Mouse (Mus musculus): ENCODE data around the gene Hspg2.
A peak's percentile ranks its signal among the peaks of the same experiment; 100 is the strongest.

Hspg2 gene

GRCm38 (mm10) chr4:137481381-137482030 lies 12.9 kb downstream of the Hspg2 start:
- no peak for DNase-seq

DNA sequence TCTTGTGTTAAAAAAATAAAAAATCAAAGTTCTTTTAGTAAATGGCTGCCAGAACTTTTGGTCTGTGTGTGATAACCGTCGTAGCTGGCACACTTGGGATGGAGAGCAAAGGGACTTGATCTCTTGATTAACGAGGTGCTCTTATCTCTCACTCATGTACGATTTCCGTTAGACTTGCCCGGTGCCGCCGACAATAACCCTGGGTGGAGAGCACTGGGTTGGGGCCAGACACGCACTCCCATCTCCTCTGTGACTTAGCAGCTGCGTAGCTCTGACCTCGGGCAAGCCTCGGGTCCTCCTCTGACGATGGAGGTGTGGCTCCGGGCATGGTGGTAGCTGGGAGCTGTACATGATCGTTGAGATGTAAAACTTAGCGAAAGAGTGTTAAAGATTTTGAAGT lies 15.3 kb downstream of the Hspg2 start:
- peak; percentile 66 for DNase-seq

DNA sequence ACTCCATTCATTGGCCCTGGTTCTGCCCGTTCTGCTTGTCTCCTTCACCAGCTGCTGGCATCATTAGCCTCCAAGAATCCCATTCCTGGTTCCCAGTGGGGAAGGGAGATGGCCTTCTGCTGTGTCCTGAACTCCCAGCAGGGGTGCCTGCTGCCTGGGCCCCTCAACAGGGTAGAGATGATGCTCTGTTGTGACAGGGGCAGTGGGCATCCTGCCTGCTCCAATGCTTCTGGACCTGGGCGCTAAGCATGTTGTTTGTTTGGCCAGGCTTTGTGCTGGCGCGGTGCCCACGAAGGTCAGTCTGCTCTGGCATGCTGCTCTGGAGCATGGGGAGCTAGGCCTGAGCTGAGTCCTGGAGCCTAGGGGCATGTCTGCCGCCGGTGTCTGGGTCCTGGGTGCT lies 16.0 kb downstream of the Hspg2 start:
- peak; percentile 91 for DNase-seq

- peak; percentile 71 for DNase-seq
Measured at GRCm38 (mm10) chr4:137485258-137485960, 16.8 kb downstream of the Hspg2 start.

DNA sequence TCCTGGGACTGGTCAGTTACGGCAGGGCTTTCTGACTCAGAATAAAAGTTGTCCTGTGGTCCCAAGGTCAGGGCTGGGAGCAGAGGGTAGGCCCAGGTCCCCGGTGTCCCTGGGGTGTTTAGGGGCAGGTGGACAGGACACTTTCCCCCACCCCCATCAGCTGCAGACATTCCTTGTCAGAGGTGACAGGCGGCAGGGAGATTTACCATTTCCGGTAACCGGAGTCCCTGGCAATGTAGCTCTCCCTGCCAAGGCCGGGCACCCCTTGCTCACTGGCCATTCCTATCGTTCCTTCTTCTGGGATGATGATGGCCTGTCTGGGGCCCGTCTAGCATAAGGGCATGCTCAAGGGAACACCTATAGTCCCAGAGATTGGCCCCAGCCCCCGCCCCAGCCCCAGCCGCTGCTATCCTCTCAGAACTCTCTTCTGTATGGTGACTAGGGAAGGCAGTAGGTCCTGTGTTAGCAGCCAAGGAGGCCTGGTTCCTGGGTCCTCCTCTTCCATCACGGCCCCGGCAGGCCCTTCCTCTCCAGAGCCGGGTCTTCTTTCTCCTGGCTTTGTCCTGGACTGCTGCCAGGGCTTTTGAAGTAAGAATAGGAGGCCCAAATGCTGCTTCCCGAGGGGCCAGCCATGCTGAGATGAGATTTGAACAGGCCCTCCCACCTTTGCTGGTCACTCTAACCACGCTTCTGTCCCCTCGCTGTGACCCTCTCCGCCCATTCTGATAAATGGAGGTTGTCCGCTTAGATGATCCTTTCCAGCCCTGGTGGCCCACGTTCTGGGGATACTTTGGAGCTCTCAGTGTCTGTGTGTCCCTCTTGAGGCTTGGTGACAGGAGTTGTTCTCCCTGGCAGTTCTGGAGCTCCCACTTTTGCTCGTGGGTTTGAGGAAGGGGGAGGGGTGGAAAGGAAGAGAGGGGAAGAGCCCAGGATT lies 17.8 kb downstream of the Hspg2 start:
- peak; percentile 78 for DNase-seq

DNA sequence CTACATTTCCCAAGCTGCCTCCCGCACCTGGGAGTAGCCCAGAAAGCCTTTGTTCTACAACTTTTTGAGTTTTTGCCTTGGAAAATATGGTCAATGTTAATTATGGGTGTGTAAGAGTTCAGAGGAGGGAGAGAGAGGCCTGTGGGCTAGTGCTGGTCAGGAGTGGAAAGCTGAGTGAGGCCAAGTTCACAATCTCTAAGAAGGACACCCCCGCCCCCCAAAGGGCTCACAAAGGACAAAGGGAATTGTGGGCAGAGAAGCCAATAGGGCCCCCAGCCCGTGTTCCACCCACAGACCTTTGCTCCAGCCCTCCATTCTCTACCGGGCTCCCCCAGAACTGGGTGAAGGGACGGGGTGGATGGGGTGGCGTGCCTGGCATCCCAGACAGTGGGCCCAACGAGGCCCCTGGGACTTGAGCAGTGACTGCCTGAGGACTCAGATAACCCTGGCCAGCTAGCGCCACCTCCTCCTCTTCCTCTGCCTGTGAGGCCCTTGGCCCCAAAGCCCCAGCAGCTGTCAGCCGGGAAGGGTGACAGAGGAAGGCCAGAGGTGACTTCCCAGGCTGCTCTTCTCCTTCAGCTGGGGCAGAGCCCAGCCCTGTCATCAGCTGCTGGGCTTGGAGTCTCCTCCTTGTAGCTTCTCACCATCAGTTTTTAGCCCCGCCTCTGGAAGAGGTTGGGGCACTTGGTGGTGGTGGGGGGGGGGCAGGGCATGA lies 18.9 kb downstream of the Hspg2 start:
- peak; percentile 89 for DNase-seq

GRCm38 (mm10) chr4:137488038-137488437 lies 19.5 kb downstream of the Hspg2 start:
- no peak for DNase-seq

- peak; percentile 82 for DNase-seq
Measured at GRCm38 (mm10) chr4:137488571-137489303, 20.2 kb downstream of the Hspg2 start.

- peak; percentile 82 for DNase-seq
Measured at GRCm38 (mm10) chr4:137489996-137490395, 21.4 kb downstream of the Hspg2 start.

DNA sequence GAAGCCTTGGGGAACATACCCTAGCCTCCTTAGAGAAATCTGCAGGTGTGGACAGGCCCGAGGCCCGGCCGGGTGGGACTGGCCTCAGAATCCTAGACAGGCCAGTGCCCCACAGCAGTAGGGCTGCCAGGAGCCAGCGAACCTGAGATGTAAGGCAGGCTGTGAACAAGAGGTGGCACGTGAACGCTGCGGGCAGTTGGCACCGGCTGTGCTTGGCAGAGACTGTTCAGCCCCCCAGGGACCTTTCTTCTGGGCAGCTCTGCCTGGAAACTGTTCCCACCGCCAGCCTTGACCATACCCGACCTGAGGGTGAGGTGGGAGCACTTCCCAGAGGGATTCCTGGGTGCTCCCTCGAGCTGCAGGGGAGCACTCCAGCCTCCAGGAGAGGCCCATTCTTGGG lies 24.0 kb downstream of the Hspg2 start:
- peak; percentile 57 for DNase-seq

DNA sequence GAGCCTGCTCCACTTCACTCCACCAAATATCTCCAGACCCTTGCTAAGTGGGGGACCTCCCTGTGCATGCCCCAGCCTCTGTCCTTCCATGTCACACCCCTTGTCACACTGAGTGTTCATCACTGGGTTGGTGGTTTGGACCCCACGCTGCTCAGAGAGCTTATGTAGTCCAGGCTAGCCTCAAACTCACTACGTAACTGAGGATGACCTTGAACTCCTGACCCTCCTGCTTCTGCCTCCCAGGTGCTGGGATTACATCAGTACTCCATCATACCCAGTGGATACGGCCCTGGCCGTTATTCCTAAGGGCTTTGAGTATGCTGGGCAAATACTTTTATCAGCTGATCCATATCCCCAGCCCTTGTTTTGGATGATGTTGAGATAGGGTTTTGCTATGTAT lies 24.6 kb downstream of the Hspg2 start:
- peak; percentile 22 for DNase-seq

- peak; percentile 74 for DNase-seq
Measured at GRCm38 (mm10) chr4:137494751-137495500, 26.4 kb downstream of the Hspg2 start.

- DNase-seq: no peak
Measured at GRCm38 (mm10) chr4:137495501-137496100, 27.0 kb downstream of the Hspg2 start.

GRCm38 (mm10) chr4:137497367-137497766 lies 28.8 kb downstream of the Hspg2 start:
- DNase-seq: peak; percentile 80

- peak; percentile 80 for DNase-seq
Measured at GRCm38 (mm10) chr4:137497892-137498722, 29.5 kb downstream of the Hspg2 start.

DNA sequence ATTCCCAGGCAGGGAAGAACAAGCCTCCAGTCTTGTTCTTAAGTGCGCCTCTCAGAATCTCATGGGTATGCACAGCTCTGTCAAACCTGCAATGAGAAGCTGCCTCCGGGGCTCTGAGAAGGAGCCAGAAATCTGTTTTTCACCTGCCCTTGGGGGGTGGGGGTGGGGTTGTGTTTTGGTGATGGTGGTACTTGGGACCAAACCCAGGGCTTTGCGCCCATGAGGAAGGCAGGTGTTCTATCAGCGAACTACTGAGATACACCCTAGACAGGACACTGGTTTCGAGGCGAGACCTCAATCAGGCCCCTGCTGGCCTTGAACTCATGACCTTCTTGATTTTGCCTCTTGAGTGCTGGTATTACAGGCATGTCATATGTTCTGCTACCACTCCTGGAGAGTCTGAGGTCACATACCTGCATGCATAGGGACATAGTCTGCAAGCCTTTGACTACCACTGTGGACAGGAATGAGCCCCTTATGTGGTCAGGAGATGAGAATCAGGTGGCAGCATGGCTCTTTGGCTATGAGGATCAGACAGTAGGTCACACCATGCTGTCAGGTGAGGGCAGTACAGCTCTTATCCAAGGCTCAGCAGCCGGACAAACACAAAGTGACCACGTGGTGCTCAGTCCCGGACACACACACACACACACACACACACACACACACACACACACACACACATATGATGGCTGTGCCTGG lies 30.5 kb downstream of the Hspg2 start:
- DNase-seq: no peak

DNA sequence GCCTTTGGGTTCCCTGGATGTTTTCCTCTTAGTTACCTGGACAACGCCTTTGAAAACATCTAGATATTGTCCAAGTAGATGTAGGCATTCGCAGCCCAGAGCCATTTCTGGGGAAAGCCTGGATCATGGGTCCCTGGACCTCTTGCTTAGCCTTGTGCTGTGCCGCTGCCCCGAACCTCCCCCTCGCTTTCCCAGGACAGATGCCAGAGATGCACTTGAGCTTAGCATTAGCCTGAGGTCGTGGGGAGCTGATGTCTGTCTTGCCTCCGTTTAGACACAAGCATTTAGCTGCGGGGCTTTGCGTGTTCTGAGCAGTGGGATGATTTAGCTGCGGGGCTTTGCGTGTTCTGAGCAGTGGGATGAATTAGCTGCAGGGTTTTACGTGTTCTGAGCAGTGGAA lies 31.6 kb downstream of the Hspg2 start:
- DNase-seq: no peak

DNA sequence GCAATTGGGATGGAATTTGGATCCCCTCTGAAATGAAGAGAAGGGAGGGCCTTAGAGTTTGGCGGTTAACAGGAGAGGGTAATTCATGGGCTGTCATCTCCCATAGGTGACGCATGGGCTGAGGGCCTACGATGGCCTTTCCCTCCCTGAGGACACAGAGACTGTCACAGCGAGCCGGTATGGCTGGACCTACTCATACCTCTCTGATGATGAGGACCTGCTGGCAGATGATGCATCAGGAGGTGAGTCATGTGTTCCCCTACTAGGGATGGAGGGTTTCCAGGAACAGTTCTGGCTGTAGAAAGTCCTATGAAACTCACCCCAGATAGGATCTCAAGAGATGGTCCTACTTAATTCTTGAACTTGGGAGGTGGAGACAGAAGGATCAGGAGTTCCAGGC lies 32.4 kb downstream of the Hspg2 start:
- DNase-seq: no peak

DNA sequence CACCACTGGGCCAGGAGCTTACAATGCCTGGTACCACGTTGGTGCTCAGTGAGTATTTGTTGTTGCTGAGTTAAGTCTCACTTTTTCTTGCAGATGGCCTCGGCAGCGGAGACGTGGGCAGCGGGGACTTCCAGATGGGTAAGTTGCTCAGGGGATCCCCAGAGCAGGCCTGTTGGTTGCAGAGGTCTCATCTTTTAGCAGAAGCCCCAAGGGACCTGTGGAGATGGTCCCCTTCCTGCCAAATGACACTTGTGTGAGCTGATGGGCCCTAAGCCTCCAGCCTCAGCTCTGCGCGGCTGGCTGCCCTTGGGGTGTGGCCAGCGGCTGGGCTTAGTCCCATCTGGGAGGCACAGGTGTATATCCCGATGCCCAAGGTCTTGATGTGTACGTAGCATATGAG lies 33.6 kb downstream of the Hspg2 start:
- DNase-seq: no peak
